Mouse (Mus musculus) liver, embryonic 14.5 days (tissue): Measurements from ENCODE around the gene Gm10073.

Source experiments
- CTCF ChIP-seq: IDR thresholded peaks from 2 replicates; pipeline ENCODE4 v1.5.1; 2016; ENCODE audit warnings: antibody characterized with exemption, low read depth, control low read depth
- EP300 ChIP-seq: IDR thresholded peaks from 2 replicates; pipeline ENCODE4 v1.6.1; 2016; ENCODE audit warnings: antibody characterized with exemption, low read depth

GRCm38 (mm10) chr8:106579510-106579909 is 6.2 kb upstream of the Gm10073 start:
- TF ChIP-seq CTCF = no peak
- TF ChIP-seq EP300 = no peak
